Comparison of ENCODE assay signal across 21 mouse cellular contexts in the genomic region with DNA sequence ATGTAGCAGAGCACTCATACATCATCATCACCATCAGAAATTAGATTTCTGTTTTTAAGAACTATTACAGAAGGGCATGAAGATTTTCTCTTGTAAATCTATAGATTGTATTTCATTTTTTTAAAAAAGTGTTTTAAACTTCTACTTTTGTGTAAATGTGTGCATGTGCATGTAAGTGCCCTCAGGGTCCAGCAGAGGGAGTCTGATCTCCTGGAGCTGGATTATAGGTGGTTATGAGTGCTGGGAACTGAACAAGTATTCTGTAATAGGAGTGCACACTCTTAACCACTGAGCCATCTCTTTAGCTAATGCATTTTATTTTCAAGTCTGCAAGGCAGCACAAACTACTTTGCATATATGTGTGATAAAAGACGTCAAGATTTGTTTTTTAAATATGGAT.
DNase-seq lines count a peak whose midpoint lies in the region; ATAC-seq and TF ChIP-seq lines count a peak whose summit lies in the region.
"Had no signal": no experiment of that assay in that cellular context is flagged by ENCODE, and none has a peak within 500 bp of the region (broad histone marks: within the 10 kb centered on the region; RNA-seq: fewer than 3 reads in every experiment).

No protein-coding gene starts in this region.

- no peak for TF ChIP-seq POLR2A in brain, embryonic 14.5 days (IDR thresholded peaks at IDR 0.05; ENCODE audit: borderline replicate concordance, extremely low read depth, insufficient read depth, insufficient read length, poor library complexity, severe bottlenecking)

- H3K36me3 ChIP-seq in liver, postnatal 0 days (replicated peaks; ENCODE audit: insufficient read depth, low read length) = peaks cover 9% of the 10 kb centered on the region
- H3K36me3 ChIP-seq in liver, embryonic 12.5 days = peaks cover 21% of the 10 kb centered on the region

- H3K9me3 ChIP-seq in liver, postnatal 0 days (ENCODE audit: low read length) = no peaks in the 10 kb centered on the region
- H3K9me3 ChIP-seq in liver, embryonic 12.5 days (replicated peaks) = no peaks in the 10 kb centered on the region
- H3K9me3 ChIP-seq: forebrain, embryonic 12.5 days; limb, embryonic 15.5 days; neural tube, embryonic 15.5 days had no signal

- ATAC-seq in CD4-positive, CD25-positive, alpha-beta regulatory T cell, adult 4 months = no peak
- ATAC-seq in liver, postnatal 0 days = no peak
- ATAC-seq in liver, embryonic 12.5 days = no peak
- ATAC-seq: midbrain, embryonic 16.5 days had no signal

- no peaks in the 10 kb centered on the region for H3K4me1 ChIP-seq in liver, postnatal 0 days (ENCODE audit: insufficient read depth)
- no peaks in the 10 kb centered on the region for H3K4me1 ChIP-seq in liver, embryonic 12.5 days
- H3K4me1 ChIP-seq: forebrain, embryonic 12.5 days; hindbrain, embryonic 10.5 days; limb, embryonic 15.5 days; neural tube, embryonic 15.5 days had no signal

- H3K4me3 ChIP-seq in liver, postnatal 0 days (ENCODE audit: low read depth, low read length) = no peak overlapping the region
- no peak overlapping the region for H3K4me3 ChIP-seq in liver, embryonic 12.5 days
- H3K4me3 ChIP-seq: forebrain, embryonic 12.5 days; hindbrain, embryonic 10.5 days; limb, embryonic 15.5 days; neural tube, embryonic 15.5 days had no signal

- no peaks in the 10 kb centered on the region for H3K27me3 ChIP-seq in liver, postnatal 0 days (ENCODE audit: insufficient read depth, low read length)
- H3K27me3 ChIP-seq in liver, embryonic 12.5 days (replicated peaks) = no peaks in the 10 kb centered on the region
- H3K27me3 ChIP-seq: forebrain, embryonic 12.5 days; limb, embryonic 15.5 days; neural tube, embryonic 15.5 days had no signal

- WGBS in liver, postnatal 0 days (ENCODE audit: insufficient replicate concordance) = 87% methylated on average over 1 of the region's 1 CpGs
- WGBS in liver, embryonic 12.5 days (ENCODE audit: insufficient replicate concordance) = 90% methylated on average over 1 of the region's 1 CpGs

- H3K9ac ChIP-seq in liver, postnatal 0 days (replicated peaks) = no peak overlapping the region
- no peak overlapping the region for H3K9ac ChIP-seq in liver, embryonic 12.5 days
- H3K9ac ChIP-seq: forebrain, embryonic 12.5 days; limb, embryonic 15.5 days; neural tube, embryonic 15.5 days had no signal

- peak; percentile 22; the same call in 1 of the 2 replicates for TF ChIP-seq CTCF in liver, postnatal 0 days (IDR thresholded peaks at IDR 0.05; ENCODE audit: low read depth)
- TF ChIP-seq CTCF in brain, embryonic 14.5 days (IDR thresholded peaks at IDR 0.05; ENCODE audit: borderline replicate concordance, extremely low read depth, insufficient read depth, insufficient read length) = peak; percentile 12; the same call in 1 of the 2 replicates

- no peak overlapping the region for H3K4me2 ChIP-seq in liver, postnatal 0 days (ENCODE audit: low read depth, low read length)
- no peak overlapping the region for H3K4me2 ChIP-seq in liver, embryonic 12.5 days
- H3K4me2 ChIP-seq: forebrain, embryonic 12.5 days; limb, embryonic 15.5 days; neural tube, embryonic 15.5 days had no signal

- no peak overlapping the region for H3K27ac ChIP-seq in liver, postnatal 0 days (ENCODE audit: low read depth)
- no peak overlapping the region for H3K27ac ChIP-seq in liver, embryonic 12.5 days
- H3K27ac ChIP-seq: forebrain, embryonic 12.5 days; hindbrain, embryonic 10.5 days; limb, embryonic 15.5 days; neural tube, embryonic 15.5 days had no signal

- peak; percentile 5 for DNase-seq in CD4-positive, CD25-positive, alpha-beta regulatory T cell, adult 2 months (ENCODE audit: low read depth, low spot score)
- no peak for DNase-seq in liver, postnatal 0 days
- DNase-seq in brain, embryonic 14.5 days (ENCODE audit: low read depth) = no peak
- no peak for DNase-seq in testis, postnatal 14 days (ENCODE audit: low spot score)
- no peak for DNase-seq in urinary bladder, postnatal 4 days (ENCODE audit: low spot score in 2 of 2)
- DNase-seq in thymus, postnatal 36 days = no peak
- DNase-seq: adrenal gland, adult 8-10 months; cerebellum, adult 9-11 months; gastrocnemius, postnatal 25 days; kidney, postnatal 4 days; lung, adult 2 months; lung, postnatal 36 days; spleen, adult 18-20 months; thymus, adult 2 months had no signal

- no peak for TF ChIP-seq EP300 in liver, postnatal 0 days (IDR thresholded peaks at IDR 0.05; ENCODE audit: low read depth)
